Mouse (Mus musculus): Measurements from ENCODE around the gene B4galt4. TPM values are rescaled to one million over a fixed set of nuclear protein-coding genes. Genes with fewer than 3 reads are reported as not detected.

The B4galt4 gene
- polyA plus RNA-seq, 1 experiment from 2014 or later = 21.2 TPM

DNA sequence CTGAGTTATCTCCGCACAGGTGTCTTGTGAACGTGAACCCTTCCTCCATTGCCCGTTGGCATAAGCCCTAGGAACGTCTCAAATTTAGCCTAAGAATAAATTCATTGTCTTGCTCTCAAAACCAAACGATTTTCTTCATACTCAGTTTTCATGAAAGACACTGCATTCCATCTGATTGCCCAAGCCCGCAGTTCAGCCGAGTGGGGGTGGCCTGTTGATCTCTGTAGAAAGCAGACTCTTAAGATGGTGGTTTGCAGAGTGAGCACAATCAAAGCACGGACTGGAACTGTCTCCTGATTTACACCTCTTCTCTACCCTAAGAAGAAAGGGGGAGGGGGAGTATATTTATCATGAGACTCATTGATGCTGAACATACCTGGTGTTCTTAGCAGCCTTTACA is 20.3 kb downstream of the B4galt4 start:
- no peak for ATAC-seq
- Histone ChIP-seq H3K4me1 (replicated peaks; ENCODE audit: control insufficient read depth, insufficient read depth, low read length) (no peaks in the 10 kb centered on the region), H3K27me3 (replicated peaks; ENCODE audit: control insufficient read depth, insufficient read depth, low read length) (no peaks in the 10 kb centered on the region), H3K36me3 (ENCODE audit: control insufficient read depth, insufficient read depth) (peaks cover 37% of the 10 kb centered on the region), H3K9ac (ENCODE audit: low read depth, low read length) (no peak overlapping the region), H3K4me3 (ENCODE audit: low read depth, low read length) (no peak overlapping the region), H3K9me3 (ENCODE audit: control insufficient read depth) (no peaks in the 10 kb centered on the region), H3K27ac (ENCODE audit: low read depth, low read length) (no peak overlapping the region), H3K4me2 (replicated peaks; ENCODE audit: low read depth) (no peak overlapping the region)
- no peak for TF ChIP-seq CTCF (IDR thresholded peaks at IDR 0.05; ENCODE audit: low read depth)
- WGBS = 85% methylated on average over 8 of the region's 8 CpGs

DNA sequence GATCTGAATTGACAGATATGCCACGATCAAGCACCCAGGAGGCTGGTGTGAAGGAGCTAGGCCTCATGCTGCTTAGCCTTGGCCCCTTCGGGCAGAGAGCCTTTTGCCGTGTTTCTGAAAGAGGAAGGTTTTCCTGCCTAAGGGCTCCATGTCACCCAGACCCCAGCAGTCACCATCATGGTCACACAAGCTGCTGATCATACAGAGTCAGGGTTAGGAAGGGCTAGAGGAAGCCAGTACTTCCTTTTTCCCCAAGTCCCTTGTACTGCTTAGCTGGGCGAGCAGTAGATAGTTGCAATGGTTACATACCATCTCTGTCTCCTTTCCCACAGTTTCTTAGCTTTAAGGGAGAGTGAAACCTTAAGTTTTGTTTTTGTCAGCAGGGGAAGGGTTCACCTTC is 21.4 kb downstream of the B4galt4 start:
- Histone ChIP-seq H3K36me3 (ENCODE audit: control insufficient read depth, insufficient read depth) (peaks cover 36% of the 10 kb centered on the region), H3K9me3 (ENCODE audit: control insufficient read depth) (no peaks in the 10 kb centered on the region), H3K27ac (ENCODE audit: low read depth, low read length) (no peak overlapping the region), H3K9ac (ENCODE audit: low read depth, low read length) (no peak overlapping the region), H3K27me3 (replicated peaks; ENCODE audit: control insufficient read depth, insufficient read depth, low read length) (no peaks in the 10 kb centered on the region), H3K4me1 (replicated peaks; ENCODE audit: control insufficient read depth, insufficient read depth, low read length) (no peaks in the 10 kb centered on the region), H3K4me2 (replicated peaks; ENCODE audit: low read depth) (no peak overlapping the region), H3K4me3 (ENCODE audit: low read depth, low read length) (no peak overlapping the region)
- TF ChIP-seq CTCF (IDR thresholded peaks at IDR 0.05; ENCODE audit: low read depth) = no peak
- WGBS = 82% methylated on average over 4 of the region's 4 CpGs
- ATAC-seq = no peak

DNA sequence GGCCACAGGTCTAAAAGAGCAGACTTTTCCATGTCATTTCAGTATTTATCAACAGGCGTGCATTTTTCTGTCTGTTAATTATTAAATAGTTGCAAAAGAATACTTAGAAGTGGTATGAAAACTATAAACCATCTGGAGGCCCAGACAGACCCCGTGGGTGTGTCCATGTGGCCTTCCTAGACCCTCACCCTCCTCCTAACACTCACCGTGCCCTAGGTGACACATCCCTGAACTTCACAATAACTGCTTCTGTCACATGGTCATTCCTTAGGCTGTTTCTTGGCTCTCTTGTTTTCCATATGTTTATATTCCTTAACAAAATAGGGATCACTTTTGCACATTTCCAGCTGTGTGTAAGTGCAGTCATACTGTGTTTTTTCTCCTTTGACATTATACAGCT is 24.6 kb downstream of the B4galt4 start:
- Histone ChIP-seq H3K4me1 (replicated peaks; ENCODE audit: control insufficient read depth, insufficient read depth, low read length) (peaks cover 6% of the 10 kb centered on the region; the same call in 1 of the 2 replicates), H3K4me2 (replicated peaks; ENCODE audit: low read depth) (no peak overlapping the region), H3K9ac (ENCODE audit: low read depth, low read length) (no peak overlapping the region), H3K4me3 (ENCODE audit: low read depth, low read length) (no peak overlapping the region), H3K27me3 (replicated peaks; ENCODE audit: control insufficient read depth, insufficient read depth, low read length) (no peaks in the 10 kb centered on the region), H3K9me3 (ENCODE audit: control insufficient read depth) (no peaks in the 10 kb centered on the region), H3K36me3 (ENCODE audit: control insufficient read depth, insufficient read depth) (peaks cover 19% of the 10 kb centered on the region), H3K27ac (ENCODE audit: low read depth, low read length) (no peak overlapping the region)
- no peak for ATAC-seq
- 34% methylated on average over 3 of the region's 3 CpGs for WGBS
- no peak for TF ChIP-seq CTCF (IDR thresholded peaks at IDR 0.05; ENCODE audit: low read depth)

DNA sequence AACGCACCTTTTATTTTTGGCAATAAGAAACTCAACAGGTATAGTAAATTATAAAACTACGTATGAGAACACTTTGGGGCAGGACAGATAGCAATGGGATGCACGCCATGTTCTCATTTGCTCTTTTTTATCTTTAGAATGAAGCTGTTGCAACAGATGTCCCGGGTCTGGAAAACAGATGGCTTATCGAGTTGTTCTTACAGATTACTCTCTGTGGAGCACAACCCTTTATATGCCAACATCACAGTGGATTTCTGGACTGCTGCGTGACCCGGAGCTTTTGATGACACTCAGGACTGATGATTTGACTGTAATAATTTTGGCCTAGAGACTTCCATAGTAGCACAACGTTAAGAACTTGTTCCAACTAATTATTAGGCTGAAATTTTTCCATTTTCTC is 25.7 kb downstream of the B4galt4 start:
- H3K9me3 ChIP-seq (ENCODE audit: control insufficient read depth) = no peaks in the 10 kb centered on the region
- WGBS = 80% methylated on average over 8 of the region's 8 CpGs
- H3K9ac ChIP-seq (ENCODE audit: low read depth, low read length) = no peak overlapping the region
- H3K4me3 ChIP-seq (ENCODE audit: low read depth, low read length) = no peak overlapping the region
- H3K27ac ChIP-seq (ENCODE audit: low read depth, low read length) = no peak overlapping the region
- ATAC-seq = no peak
- no peak overlapping the region for H3K4me2 ChIP-seq (replicated peaks; ENCODE audit: low read depth)
- no peak for TF ChIP-seq CTCF (IDR thresholded peaks at IDR 0.05; ENCODE audit: low read depth)
- no peaks in the 10 kb centered on the region for H3K27me3 ChIP-seq (replicated peaks; ENCODE audit: control insufficient read depth, insufficient read depth, low read length)
- peaks cover 19% of the 10 kb centered on the region for H3K36me3 ChIP-seq (ENCODE audit: control insufficient read depth, insufficient read depth)
- H3K4me1 ChIP-seq (replicated peaks; ENCODE audit: control insufficient read depth, insufficient read depth, low read length) = peaks cover 9% of the 10 kb centered on the region; the same call in 1 of the 2 replicates

DNA sequence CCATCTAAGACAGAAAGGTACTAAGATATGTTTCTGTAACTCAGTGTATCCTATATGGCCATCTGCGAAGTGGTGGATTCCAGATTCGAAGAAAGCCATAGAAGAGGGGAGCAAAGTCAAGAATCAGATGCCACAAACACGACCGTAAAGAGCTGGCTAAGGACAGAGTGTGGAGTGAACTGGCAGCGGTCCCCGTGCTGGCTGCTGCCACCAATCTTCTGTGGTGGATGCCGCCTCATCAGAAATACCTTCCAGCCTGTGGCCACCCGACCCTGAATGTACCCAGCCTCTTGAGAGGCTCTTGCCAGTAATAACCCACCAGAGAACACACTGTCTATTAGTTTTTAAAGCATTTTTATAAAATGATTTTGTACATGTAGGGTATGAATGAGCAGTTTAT is 26.3 kb downstream of the B4galt4 start:
- peaks cover 19% of the 10 kb centered on the region for H3K36me3 ChIP-seq (ENCODE audit: control insufficient read depth, insufficient read depth)
- ATAC-seq = no peak
- WGBS = 92% methylated on average over 8 of the region's 8 CpGs
- H3K4me3 ChIP-seq (ENCODE audit: low read depth, low read length) = no peak overlapping the region
- H3K4me2 ChIP-seq (replicated peaks; ENCODE audit: low read depth) = no peak overlapping the region
- no peak overlapping the region for H3K27ac ChIP-seq (ENCODE audit: low read depth, low read length)
- no peak for TF ChIP-seq CTCF (IDR thresholded peaks at IDR 0.05; ENCODE audit: low read depth)
- H3K9me3 ChIP-seq (ENCODE audit: control insufficient read depth) = no peaks in the 10 kb centered on the region
- H3K4me1 ChIP-seq (replicated peaks; ENCODE audit: control insufficient read depth, insufficient read depth, low read length) = peaks cover 11% of the 10 kb centered on the region; the same call in 1 of the 2 replicates
- H3K9ac ChIP-seq (ENCODE audit: low read depth, low read length) = no peak overlapping the region
- no peaks in the 10 kb centered on the region for H3K27me3 ChIP-seq (replicated peaks; ENCODE audit: control insufficient read depth, insufficient read depth, low read length)

DNA sequence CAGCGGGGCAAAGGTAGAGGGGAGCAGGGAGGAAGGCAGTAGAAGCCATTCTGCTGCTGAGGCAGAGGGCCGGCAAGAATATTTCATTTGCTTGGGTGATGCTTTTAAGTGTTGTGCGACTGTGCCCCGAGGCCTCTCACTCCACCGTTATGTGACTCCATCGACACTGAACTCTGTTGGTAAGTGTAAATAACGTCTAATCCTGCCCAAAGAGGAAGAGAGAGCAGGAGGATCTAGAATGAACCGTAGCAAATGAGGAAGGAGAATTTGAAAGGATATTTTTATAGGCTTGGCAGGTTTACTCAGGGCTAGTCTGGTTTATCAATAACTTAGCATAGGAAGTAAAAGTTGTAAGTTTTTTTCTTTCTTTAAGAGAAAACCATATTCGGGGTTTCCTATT is 27.5 kb downstream of the B4galt4 start:
- no peak for TF ChIP-seq CTCF (IDR thresholded peaks at IDR 0.05; ENCODE audit: low read depth)
- no peak overlapping the region for H3K27ac ChIP-seq (ENCODE audit: low read depth, low read length)
- peaks cover 11% of the 10 kb centered on the region; the same call in 1 of the 2 replicates for H3K4me1 ChIP-seq (replicated peaks; ENCODE audit: control insufficient read depth, insufficient read depth, low read length)
- peaks cover 19% of the 10 kb centered on the region for H3K36me3 ChIP-seq (ENCODE audit: control insufficient read depth, insufficient read depth)
- ATAC-seq = no peak
- H3K9me3 ChIP-seq (ENCODE audit: control insufficient read depth) = no peaks in the 10 kb centered on the region
- no peaks in the 10 kb centered on the region for H3K27me3 ChIP-seq (replicated peaks; ENCODE audit: control insufficient read depth, insufficient read depth, low read length)
- H3K4me2 ChIP-seq (replicated peaks; ENCODE audit: low read depth) = no peak overlapping the region
- H3K4me3 ChIP-seq (ENCODE audit: low read depth, low read length) = no peak overlapping the region
- no peak overlapping the region for H3K9ac ChIP-seq (ENCODE audit: low read depth, low read length)
- 52% methylated on average over 9 of the region's 9 CpGs for WGBS

DNA sequence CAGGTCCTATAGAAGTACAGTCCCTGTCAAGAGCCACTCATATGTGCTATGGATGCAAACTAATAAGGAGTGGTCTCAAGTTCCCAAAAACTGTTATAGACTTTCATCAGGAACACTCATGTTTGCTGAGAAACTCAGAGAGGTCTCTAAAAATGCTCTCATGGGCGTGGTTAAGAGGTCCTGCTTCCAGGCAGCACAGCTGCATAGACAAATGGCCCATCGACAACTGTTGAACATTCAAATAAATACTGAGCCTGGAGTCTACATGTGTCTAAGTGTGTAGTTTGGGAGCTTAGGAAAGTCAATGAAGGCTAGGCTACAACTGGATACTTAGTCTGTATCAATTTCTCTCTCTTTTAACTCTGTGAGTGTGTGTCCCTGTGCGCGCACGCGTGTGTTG is 29.1 kb downstream of the B4galt4 start:
- 95% methylated on average over 6 of the region's 6 CpGs for WGBS
- no peaks in the 10 kb centered on the region for H3K27me3 ChIP-seq (replicated peaks; ENCODE audit: control insufficient read depth, insufficient read depth, low read length)
- H3K36me3 ChIP-seq (ENCODE audit: control insufficient read depth, insufficient read depth) = peaks cover 14% of the 10 kb centered on the region
- no peaks in the 10 kb centered on the region for H3K9me3 ChIP-seq (ENCODE audit: control insufficient read depth)
- H3K4me3 ChIP-seq (ENCODE audit: low read depth, low read length) = no peak overlapping the region
- no peak for ATAC-seq
- no peak overlapping the region for H3K27ac ChIP-seq (ENCODE audit: low read depth, low read length)
- no peak overlapping the region for H3K4me2 ChIP-seq (replicated peaks; ENCODE audit: low read depth)
- H3K4me1 ChIP-seq (replicated peaks; ENCODE audit: control insufficient read depth, insufficient read depth, low read length) = peaks cover 11% of the 10 kb centered on the region; the same call in 1 of the 2 replicates
- no peak overlapping the region for H3K9ac ChIP-seq (ENCODE audit: low read depth, low read length)
- no peak for TF ChIP-seq CTCF (IDR thresholded peaks at IDR 0.05; ENCODE audit: low read depth)
